Mouse (Mus musculus): ENCODE results near the gene Mlxip.

The Mlxip gene

GRCm38 (mm10) chr5:123394303-123394956, at the start of gene Mlxip:
Gene Mlxip, plus strand, starts transcription at chr5:123394798.
- peak; percentile 96 for DNase-seq (ENCODE audit: extremely low spot score)

GRCm38 (mm10) chr5:123344963-123345852, 49.4 kb upstream of the Mlxip start:
- peak; percentile 75 for DNase-seq (ENCODE audit: extremely low spot score)

- peak; percentile 51 for DNase-seq (ENCODE audit: extremely low spot score)
Measured at GRCm38 (mm10) chr5:123345853-123346654, 48.5 kb upstream of the Mlxip start.

- DNase-seq (ENCODE audit: extremely low spot score): no peak
Measured at GRCm38 (mm10) chr5:123346701-123347270, 47.8 kb upstream of the Mlxip start.

GRCm38 (mm10) chr5:123347985-123348384, 46.6 kb upstream of the Mlxip start:
- no peak for DNase-seq (ENCODE audit: extremely low spot score)

- no peak for DNase-seq (ENCODE audit: extremely low spot score)
Measured at GRCm38 (mm10) chr5:123350386-123350785, 44.2 kb upstream of the Mlxip start.

GRCm38 (mm10) chr5:123355918-123356317, 38.7 kb upstream of the Mlxip start:
- no peak for DNase-seq (ENCODE audit: extremely low spot score)

- no peak for DNase-seq (ENCODE audit: extremely low spot score)
Measured at GRCm38 (mm10) chr5:123357253-123357652, 37.3 kb upstream of the Mlxip start.

GRCm38 (mm10) chr5:123359431-123359830, 35.2 kb upstream of the Mlxip start:
- no peak for DNase-seq (ENCODE audit: extremely low spot score)

GRCm38 (mm10) chr5:123362911-123363310, 31.7 kb upstream of the Mlxip start:
- DNase-seq (ENCODE audit: extremely low spot score): no peak

- no peak for DNase-seq (ENCODE audit: extremely low spot score)
Measured at GRCm38 (mm10) chr5:123364302-123364971, 30.2 kb upstream of the Mlxip start.

- DNase-seq (ENCODE audit: extremely low spot score): peak; percentile 51
Measured at GRCm38 (mm10) chr5:123368869-123369488, 25.6 kb upstream of the Mlxip start.

- DNase-seq (ENCODE audit: extremely low spot score): no peak
Measured at GRCm38 (mm10) chr5:123370049-123370448, 24.5 kb upstream of the Mlxip start.

GRCm38 (mm10) chr5:123375262-123375661, 19.3 kb upstream of the Mlxip start:
- no peak for DNase-seq (ENCODE audit: extremely low spot score)

GRCm38 (mm10) chr5:123375793-123376452, 18.7 kb upstream of the Mlxip start:
- DNase-seq (ENCODE audit: extremely low spot score): no peak

GRCm38 (mm10) chr5:123376569-123376968, 18.0 kb upstream of the Mlxip start:
- no peak for DNase-seq (ENCODE audit: extremely low spot score)

- DNase-seq (ENCODE audit: extremely low spot score): peak; percentile 58
Measured at GRCm38 (mm10) chr5:123377120-123377955, 17.3 kb upstream of the Mlxip start.

GRCm38 (mm10) chr5:123378712-123379111, 15.9 kb upstream of the Mlxip start:
- DNase-seq (ENCODE audit: extremely low spot score): no peak

- no peak for DNase-seq (ENCODE audit: extremely low spot score)
Measured at GRCm38 (mm10) chr5:123379504-123379931, 15.1 kb upstream of the Mlxip start.
